Mouse (Mus musculus) urinary bladder, postnatal 36 days (tissue): ENCODE measurements around the gene Pofut1.
"Not testable (repeated sequence)": the region's sequence is repeated elsewhere in the genome, so short reads cannot be mapped to it uniquely, and the experiment has no call there.

ENCODE experiments used
- DNase-seq, 2 experiments: peaks; one replicate each; pipeline ENCODE4 v3.0.0; 2022; ENCODE audit warnings: low spot score in 2 of 2, mixed read lengths in 1 of 2

Pofut1 gene

DNA sequence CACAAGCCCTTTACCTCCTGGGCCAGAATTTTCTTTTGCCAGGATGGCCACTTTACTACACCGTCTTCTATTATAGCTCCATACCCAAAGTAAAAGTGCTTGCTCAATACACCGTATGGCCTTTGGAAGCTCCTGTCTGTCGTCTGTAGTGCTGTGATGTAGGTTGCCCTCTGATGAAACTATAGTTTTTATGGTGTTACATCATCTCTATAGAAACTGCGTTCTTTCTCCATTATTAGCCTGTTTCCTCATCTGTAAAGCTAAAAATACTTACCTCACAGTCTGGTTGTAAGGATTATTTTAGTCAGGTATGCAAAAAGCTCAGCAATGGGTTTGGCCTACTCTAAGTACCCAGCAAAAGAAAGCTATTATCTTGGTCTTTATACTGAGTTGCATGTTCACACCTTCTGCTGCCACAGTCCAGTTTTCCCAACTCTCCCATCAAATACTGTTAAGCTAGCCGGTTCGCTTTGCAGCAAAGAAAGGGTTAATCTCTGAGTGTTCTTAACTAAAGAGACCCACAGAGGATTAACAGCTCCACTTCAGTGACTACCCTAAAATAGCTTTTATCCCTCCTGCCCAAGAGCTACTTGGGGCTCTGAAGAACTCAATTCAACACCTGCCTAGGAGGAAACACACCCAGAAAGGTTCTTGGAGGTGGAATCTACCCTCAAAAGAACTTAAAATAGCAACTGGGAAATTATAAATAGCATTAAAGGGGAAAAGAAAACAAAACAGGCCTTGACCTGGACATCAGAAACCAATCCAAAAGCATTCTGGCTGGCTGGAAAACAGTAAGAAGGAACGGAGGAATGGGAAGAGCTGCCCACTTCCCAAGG lies 2.1 kb upstream of the Pofut1 start:
- DNase-seq = no peak

DNA sequence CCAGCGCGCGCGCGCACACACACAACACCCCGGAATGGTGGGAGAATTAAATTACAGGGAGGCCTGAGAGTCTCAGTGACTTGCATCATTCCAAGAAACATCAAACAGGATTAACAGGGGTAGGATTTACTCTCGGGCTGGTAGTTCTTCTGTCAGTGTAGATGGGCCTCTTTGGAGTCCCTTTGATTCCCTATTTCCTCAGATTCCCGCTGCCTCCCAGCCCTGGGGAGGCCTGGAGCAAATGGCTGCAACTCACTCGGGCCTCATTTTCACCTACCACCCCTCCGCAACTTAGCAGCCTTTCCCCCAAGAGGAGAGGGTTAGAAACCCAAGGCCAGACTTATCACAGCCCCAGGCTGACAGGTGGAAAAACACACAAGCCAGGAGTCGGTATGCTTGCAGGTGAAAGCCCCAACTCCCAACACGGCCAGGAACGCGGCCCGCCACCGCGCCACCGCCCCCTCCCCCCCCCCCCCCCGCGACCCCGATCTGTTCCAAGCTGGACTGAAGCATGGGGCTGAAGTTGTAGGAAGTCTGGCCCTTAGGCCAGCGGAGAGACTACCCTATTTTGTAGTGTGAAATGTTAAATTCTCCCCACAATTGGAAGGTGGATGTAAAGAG lies 1.4 kb upstream of the Pofut1 start:
- no peak for DNase-seq

- DNase-seq = no peak
Measured at GRCm38 (mm10) chr2:153240701-153241235, 565 bp upstream of the Pofut1 start.

- DNase-seq = no peak
Measured at GRCm38 (mm10) chr2:153242156-153242555, 823 bp downstream of the Pofut1 start.

- DNase-seq = no peak
Measured at GRCm38 (mm10) chr2:153249751-153250150, 8.4 kb downstream of the Pofut1 start.

DNA sequence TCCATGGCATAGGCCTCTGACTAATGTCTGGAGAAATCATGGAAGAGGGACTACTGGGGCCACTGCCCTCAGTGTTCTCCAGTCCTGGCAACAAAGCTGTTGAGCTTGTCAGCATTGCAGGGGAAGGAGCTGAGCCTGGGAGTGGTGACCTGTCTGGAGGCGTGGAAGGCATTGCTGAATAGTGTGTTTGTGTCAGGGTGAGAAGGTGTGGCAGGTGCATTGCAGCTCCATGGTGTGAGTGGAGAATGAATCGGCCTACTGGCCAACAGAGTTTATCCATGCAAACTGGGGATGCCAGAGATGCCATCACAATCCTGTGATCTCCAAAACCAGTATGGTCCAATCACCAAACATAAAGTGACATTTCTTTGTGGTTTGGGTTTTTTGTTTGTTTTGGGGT lies 15.3 kb downstream of the Pofut1 start:
- no peak for DNase-seq

- DNase-seq = no peak
Measured at GRCm38 (mm10) chr2:153259030-153259863, 17.9 kb downstream of the Pofut1 start.

DNA sequence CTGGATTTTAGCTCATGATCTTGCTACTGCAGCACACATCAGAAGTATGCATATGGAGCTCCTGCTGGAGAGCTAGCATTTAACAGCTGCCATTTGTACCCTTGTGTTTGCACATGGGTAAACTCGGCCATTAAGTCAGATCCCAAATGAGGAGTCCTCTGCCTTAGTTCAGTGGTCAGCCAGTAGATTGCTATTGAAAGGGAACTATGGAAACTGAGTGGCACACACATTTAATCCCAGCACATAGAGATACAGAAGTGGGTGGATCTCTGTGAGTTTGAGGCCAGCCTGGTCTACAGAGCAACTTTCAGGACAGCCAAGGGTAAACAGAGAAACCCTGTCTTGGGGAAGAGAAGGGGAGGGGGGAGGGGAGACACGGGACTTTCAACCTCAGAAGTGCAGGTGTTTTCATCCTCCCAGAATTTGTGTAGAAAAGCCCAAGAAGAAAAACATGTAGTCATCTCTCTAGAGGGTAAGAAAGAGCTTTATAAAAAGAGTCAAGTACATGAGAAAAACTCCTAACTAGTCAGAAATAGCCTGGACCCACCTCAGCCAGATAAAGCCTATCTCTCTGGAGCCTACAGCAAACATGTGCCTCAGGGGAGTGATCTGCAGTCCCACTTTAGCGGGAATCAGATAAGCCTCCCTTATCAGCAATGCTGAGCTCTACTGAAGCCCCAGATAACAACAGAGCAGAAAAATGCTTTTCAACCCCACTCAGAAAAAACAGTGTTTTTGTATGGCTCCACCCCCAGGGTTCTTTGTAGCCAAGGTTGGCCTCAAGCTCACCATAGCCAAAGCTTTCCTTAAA lies 18.7 kb downstream of the Pofut1 start:
- DNase-seq = no peak

- DNase-seq = no peak
Measured at GRCm38 (mm10) chr2:153263053-153263452, 21.7 kb downstream of the Pofut1 start.

GRCm38 (mm10) chr2:153267331-153267730 lies 26.0 kb downstream of the Pofut1 start:
- no peak for DNase-seq

GRCm38 (mm10) chr2:153270231-153270915 lies 29.0 kb downstream of the Pofut1 start:
- DNase-seq = not testable (repeated sequence)

DNA sequence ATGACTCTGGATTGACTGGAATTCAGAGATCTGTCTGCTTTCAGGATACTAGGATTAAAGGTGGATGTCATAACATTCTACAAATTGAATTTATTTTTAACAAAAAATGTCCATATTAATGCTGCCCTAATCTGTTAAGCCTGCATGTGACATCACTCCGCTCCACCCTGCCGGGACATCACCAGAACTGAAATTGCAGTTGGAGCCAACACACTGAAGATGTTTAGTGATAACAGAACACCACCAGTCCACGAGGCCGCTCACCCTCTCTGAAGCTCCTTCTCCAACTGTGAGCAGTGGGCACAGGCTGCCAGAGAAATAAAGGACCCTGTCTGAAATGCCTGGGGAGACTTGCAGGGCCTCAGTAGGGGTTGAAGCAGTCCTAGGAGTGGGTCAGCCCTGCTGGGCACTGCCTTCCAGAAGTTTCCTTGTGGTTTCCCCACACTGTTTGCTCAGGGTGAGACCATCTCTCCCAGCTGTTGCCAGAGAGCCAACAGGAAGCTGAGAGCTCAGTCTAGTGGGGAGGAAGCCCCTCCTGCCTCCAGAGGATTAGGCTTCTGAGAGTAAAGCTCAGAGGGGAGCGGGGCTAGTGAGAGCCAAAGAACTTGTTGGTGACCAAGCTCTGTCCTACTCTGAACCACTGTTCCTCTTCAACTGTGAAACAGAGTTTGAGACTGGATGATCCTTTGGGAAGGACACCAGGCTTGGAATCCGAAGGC lies 33.0 kb downstream of the Pofut1 start:
- not testable (repeated sequence) for DNase-seq

DNA sequence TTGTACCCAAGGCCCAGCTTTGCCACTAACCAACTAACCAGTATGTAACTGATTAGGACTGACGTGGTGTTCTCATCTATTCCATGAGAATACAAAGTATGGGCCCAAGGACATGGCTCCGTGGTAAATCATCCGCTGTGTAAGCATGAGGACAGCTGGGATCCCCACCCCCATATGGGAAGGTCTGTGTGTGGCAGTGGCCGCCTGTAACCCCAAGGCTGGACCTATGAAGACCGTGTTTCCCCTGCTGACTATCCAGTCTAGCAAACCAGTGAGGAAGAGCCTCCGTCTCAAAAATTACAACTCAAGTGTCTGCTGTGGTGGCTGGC lies 33.5 kb downstream of the Pofut1 start:
- no peak for DNase-seq

- not testable (repeated sequence) for DNase-seq
Measured at GRCm38 (mm10) chr2:153275577-153275976, 34.2 kb downstream of the Pofut1 start.

DNA sequence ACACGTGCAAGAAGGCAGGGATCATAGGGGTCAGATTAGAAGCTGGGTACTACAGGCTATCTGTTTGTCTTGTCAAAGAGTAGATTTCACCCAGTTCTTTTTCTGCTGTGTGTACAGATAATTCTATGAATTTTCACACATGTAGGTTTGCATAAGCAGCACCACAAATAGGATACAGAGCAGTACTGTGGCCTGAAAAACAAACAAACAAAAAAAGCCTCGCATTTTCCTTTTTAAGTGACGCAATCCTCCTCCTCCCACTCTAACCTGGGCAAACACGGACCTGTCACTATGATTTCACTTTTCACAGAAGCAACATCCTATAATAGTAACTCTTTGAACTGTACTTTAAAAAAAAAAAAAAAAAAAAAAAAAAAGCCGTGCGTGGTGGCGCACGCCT lies 35.1 kb downstream of the Pofut1 start:
- DNase-seq = no peak

GRCm38 (mm10) chr2:153276846-153277245 lies 35.5 kb downstream of the Pofut1 start:
- not testable (repeated sequence) for DNase-seq

- DNase-seq = no peak
Measured at GRCm38 (mm10) chr2:153278357-153278756, 37.0 kb downstream of the Pofut1 start.

DNA sequence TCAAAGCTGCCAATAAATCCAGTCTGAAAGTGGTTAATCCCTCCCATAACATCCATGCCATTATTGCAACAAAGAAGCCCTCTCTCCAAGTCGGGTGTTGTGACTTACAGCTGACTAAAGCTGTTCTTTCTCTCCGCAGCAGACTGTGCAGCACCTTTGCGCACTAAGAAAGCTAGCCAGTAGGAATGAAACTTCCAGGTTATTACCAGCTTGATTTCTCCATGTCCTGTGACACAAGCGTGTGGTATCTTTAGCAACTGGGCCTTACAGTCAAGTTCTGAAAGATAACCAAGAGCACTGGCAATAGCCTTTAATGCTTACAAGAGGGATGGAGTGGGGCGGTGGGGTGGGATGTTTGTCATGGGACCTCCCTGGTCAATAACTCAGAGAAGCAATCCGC lies 42.6 kb downstream of the Pofut1 start:
- no peak for DNase-seq

- DNase-seq = no peak
Measured at GRCm38 (mm10) chr2:153286524-153286923, 45.2 kb downstream of the Pofut1 start.

DNA sequence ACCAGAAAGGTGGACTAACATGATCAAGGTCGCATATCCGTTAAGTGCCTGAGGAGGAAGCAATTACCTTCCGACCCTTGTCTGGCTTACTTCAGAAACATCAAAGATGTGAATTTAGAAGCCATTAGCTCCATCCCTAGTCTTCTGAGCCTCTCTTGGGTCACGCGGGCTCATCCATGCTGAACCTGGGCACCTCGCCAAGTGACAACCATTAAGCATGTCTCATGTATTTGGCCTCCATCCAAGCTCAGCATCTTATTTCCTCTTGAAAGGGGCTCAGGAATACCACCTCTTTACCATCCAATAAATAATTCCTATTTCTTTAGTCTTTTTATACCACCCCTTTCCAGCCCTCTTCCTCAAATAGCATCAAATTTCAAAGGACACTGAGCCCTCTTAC lies 46.5 kb downstream of the Pofut1 start:
- no peak for DNase-seq
